Mouse (Mus musculus) layer of hippocampus, postnatal 14 days (tissue): ENCODE data around the gene Ubtd2. TPM values are rescaled to one million over a fixed set of nuclear protein-coding genes. Genes with fewer than 3 reads are reported as not detected.

Source experiments
- DNase-seq, 2 experiments: peaks; one replicate each; pipeline ENCODE4 v3.0.0; 2021 to 2022; ENCODE audit warnings: low spot score in 2 of 2, mixed read lengths in 1 of 2
- total RNA-seq, 2 experiments: library from RNA; stranded (reverse); gene quantifications; 2 replicates each; pipeline ENCODE4 v1.2.3; 2021

Gene Ubtd2
- total RNA-seq, 2 experiments from 2014 or later, result 39.2 to 43.4 TPM

DNA sequence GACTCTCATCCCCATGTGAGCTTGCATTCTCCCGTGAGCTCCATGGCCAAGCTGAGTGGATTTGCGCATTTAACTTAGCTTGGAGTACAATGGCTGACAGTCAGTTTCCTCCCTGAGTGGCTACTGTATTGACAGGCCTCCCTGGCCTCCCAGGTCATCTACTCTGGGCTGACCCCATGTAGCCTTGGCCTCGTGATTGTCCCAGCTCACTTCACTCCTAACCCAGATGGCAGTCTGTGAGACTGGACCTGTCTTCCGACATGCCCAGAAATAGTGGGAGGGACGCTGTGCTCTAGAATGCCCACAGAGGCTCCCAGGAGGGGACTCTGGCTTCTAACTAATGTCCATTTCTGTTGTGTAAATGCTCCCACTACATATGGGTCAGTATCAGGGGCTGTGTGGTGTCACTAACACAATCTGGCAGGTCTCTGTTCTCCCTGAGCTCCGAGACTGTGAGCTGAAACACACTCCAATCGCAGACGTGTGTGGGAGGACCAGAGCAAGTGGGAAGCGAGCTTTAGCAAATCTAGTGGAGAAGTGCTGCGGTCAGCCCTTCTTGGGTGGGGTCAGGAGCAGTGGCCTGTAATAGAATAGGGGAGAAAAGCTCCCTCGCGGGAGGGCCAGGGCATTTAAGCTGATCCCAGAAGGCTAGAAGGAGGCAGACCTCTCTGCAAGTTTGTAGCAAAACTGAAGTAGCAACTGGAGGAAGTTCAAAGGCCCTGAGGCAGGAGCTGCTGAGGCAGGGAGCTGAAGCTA lies 105.0 kb downstream of the Ubtd2 start:
- DNase-seq, result no peak

- no peak for DNase-seq
These were observed 106.5 kb downstream of the Ubtd2 start for GRCm38 (mm10) chr11:32561465-32562355.

- no peak for DNase-seq
These were observed 107.5 kb downstream of the Ubtd2 start for GRCm38 (mm10) chr11:32562706-32563105.

- no peak for DNase-seq
These were observed 108.5 kb downstream of the Ubtd2 start for GRCm38 (mm10) chr11:32563660-32564059.

DNA sequence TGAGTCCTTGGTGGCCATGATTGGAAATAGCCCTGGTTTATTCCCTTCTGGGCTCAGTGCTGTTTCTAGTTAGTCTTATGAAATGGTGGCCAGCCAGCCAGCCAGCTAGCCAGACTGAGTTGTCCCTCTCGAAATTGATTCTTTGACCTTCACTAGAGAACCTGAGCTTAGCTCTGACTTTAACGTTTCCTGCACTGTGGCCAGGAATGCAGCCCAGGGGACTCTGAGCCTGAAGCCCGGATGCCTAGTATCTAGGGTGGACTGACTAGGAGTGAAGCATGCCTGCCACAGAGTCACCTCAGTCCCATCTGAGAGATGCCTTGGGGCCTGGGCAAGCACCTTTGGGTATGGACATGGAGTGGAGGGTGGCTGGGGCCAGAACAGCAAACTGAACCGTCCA lies 109.5 kb downstream of the Ubtd2 start:
- DNase-seq, result no peak

GRCm38 (mm10) chr11:32565088-32565487 lies 109.9 kb downstream of the Ubtd2 start:
- no peak for DNase-seq

GRCm38 (mm10) chr11:32566184-32566583 lies 111.0 kb downstream of the Ubtd2 start:
- DNase-seq, result no peak

Other genes starting within 250 kb of the Ubtd2 start
- 10 to 100 TPM; 28.3 to 29.3 TPM for gene Snrnp25, start 250.0 kb upstream of the Ubtd2 start, total RNA-seq
- gene Rhbdf1, start 233.1 kb upstream of the Ubtd2 start, total RNA-seq, result 10 to 100 TPM; 23.6 to 29.5 TPM
- gene Mpg, start 228.9 kb upstream of the Ubtd2 start, total RNA-seq, result 10 to 100 TPM; 19.7 to 21.4 TPM
- gene Nprl3, start 187.7 kb upstream of the Ubtd2 start, total RNA-seq, result 10 to 100 TPM; 57.1 to 63.2 TPM
- not detected for gene Hba-x, start 179.0 kb upstream of the Ubtd2 start, total RNA-seq
- 100 to 1,000 TPM; 527 to 541 TPM for gene Hba-a1, start 171.9 kb upstream of the Ubtd2 start, total RNA-seq
- 1 to 10 TPM; 2.3 to 3.3 TPM for gene Hbq1b, start 168.4 kb upstream of the Ubtd2 start, total RNA-seq
- gene Hba-a2, start 158.9 kb upstream of the Ubtd2 start, total RNA-seq, result 100 to 1,000 TPM; 397 to 459 TPM
- under 1 TPM; 0.93 to 0.99 TPM for gene Hbq1a, start 155.3 kb upstream of the Ubtd2 start, total RNA-seq
- 10 to 100 TPM; 18.9 to 22.6 TPM for gene Sh3pxd2b, start 107.5 kb upstream of the Ubtd2 start, total RNA-seq
- 1 to 10 TPM; 1.5 to 2.3 TPM for gene Efcab9, start 76.7 kb downstream of the Ubtd2 start, total RNA-seq
- gene Stk10, start 77.9 kb downstream of the Ubtd2 start, total RNA-seq, result 1 to 10 TPM; 7.5 to 8.3 TPM
- gene Fbxw11, start 187.4 kb downstream of the Ubtd2 start, total RNA-seq, result 100 to 1,000 TPM; 130 to 137 TPM